22 mouse cellular contexts compared by ENCODE assay signal in genomic region chr2:106744086-106744485, GRCm38 (mm10). TPM values are rescaled to one million over a fixed set of nuclear protein-coding genes. Genes with fewer than 3 reads are reported as not detected.
DNase-seq lines count a peak whose midpoint lies in the region; ATAC-seq and TF ChIP-seq lines count a peak whose summit lies in the region.
"Had no signal": no experiment of that assay in that cellular context is flagged by ENCODE, and none has a peak within 500 bp of the region (broad histone marks: within the 10 kb centered on the region; RNA-seq: fewer than 3 reads in every experiment).

No protein-coding gene starts in this region.

- intact Hi-C loops in heart, adult 2 months (cut with DNase I): no loop called here

- ATAC-seq in midbrain, embryonic 15.5 days (replicated peaks): no peak
- ATAC-seq in midbrain, postnatal 0 days (ENCODE audit: low FRiP score): no peak
- peak; percentile 48; the same call in 1 of the 2 replicates for ATAC-seq in forebrain, embryonic 14.5 days
- ATAC-seq in neural tube, embryonic 15.5 days (ENCODE audit: low FRiP score): no peak
- ATAC-seq in megakaryocyte progenitor cell, adult 5-6 weeks (replicated peaks; ENCODE audit: poor library complexity): no peak
- ATAC-seq: inflammation-experienced regulatory T-cells, adult 6 months had no signal

- no peaks in the 10 kb centered on the region for H3K4me1 ChIP-seq in heart, adult 2 months (ENCODE audit: control insufficient read depth, insufficient read depth, low read length)
- H3K4me1 ChIP-seq in midbrain, embryonic 15.5 days: peaks cover 6% of the 10 kb centered on the region
- no peaks in the 10 kb centered on the region for H3K4me1 ChIP-seq in midbrain, postnatal 0 days (ENCODE audit: insufficient read depth, low read length)
- H3K4me1 ChIP-seq in forebrain, embryonic 14.5 days (ENCODE audit: control insufficient read depth, insufficient read depth, low read length): peaks cover 14% of the 10 kb centered on the region; the same call in 1 of the 2 replicates
- H3K4me1 ChIP-seq in neural tube, embryonic 15.5 days: peaks cover 24% of the 10 kb centered on the region

- H3K4me2 ChIP-seq in midbrain, embryonic 15.5 days: no peak overlapping the region
- H3K4me2 ChIP-seq in midbrain, postnatal 0 days (ENCODE audit: low read depth, low read length, poor library complexity, severe bottlenecking): no peak overlapping the region
- H3K4me2 ChIP-seq in forebrain, embryonic 14.5 days (ENCODE audit: low read length): no peak overlapping the region
- H3K4me2 ChIP-seq in neural tube, embryonic 15.5 days: no peak overlapping the region
- H3K4me2 ChIP-seq: embryonic facial prominence, embryonic 15.5 days; hindbrain, embryonic 15.5 days had no signal

- peak; percentile 28 for DNase-seq in heart, adult 11 months
- DNase-seq in heart, adult 2 months: no peak
- DNase-seq in midbrain, postnatal 0 days (ENCODE audit: low spot score): no peak
- peak; percentile 56 for DNase-seq in forebrain, embryonic 14.5 days (ENCODE audit: low spot score)
- DNase-seq: adrenal gland, adult 8-10 months; adrenal gland, postnatal 36 days; cerebellum, adult 11 months; cerebellum, adult 8-10 months; cerebellum, postnatal 14 days; gastrocnemius, adult 2 months; gastrocnemius, postnatal 25 days; heart, postnatal 10 days; heart, postnatal 4 days had no signal

- TF ChIP-seq POLR2A in heart, adult 2 months (IDR thresholded peaks at IDR 0.05; ENCODE audit: insufficient read depth, low read depth, low read length): no peak

- no peak for TF ChIP-seq CTCF in heart, adult 2 months (IDR thresholded peaks at IDR 0.05)
- TF ChIP-seq CTCF in midbrain, postnatal 0 days (IDR thresholded peaks at IDR 0.05): no peak

- no peak overlapping the region for H3K4me3 ChIP-seq in heart, adult 2 months
- no peak overlapping the region for H3K4me3 ChIP-seq in midbrain, embryonic 15.5 days
- H3K4me3 ChIP-seq in midbrain, postnatal 0 days (ENCODE audit: low read depth, low read length): no peak overlapping the region
- H3K4me3 ChIP-seq in forebrain, embryonic 14.5 days (ENCODE audit: low read depth, low read length): no peak overlapping the region
- H3K4me3 ChIP-seq in neural tube, embryonic 15.5 days (replicated peaks): no peak overlapping the region
- H3K4me3 ChIP-seq: embryonic facial prominence, embryonic 15.5 days; erythroblast, embryonic 14.5 days; gastrocnemius, adult 2 months; heart, embryonic 10.5 days; hindbrain, embryonic 15.5 days had no signal

- no peaks in the 10 kb centered on the region for H3K36me3 ChIP-seq in heart, adult 2 months (ENCODE audit: control insufficient read depth, insufficient read depth, low read length)
- no peaks in the 10 kb centered on the region for H3K36me3 ChIP-seq in midbrain, embryonic 15.5 days (replicated peaks)
- H3K36me3 ChIP-seq in midbrain, postnatal 0 days (ENCODE audit: insufficient read depth, low read length): no peaks in the 10 kb centered on the region
- peaks cover 9% of the 10 kb centered on the region; the same call in 1 of the 2 replicates for H3K36me3 ChIP-seq in forebrain, embryonic 14.5 days (ENCODE audit: control insufficient read depth, insufficient read depth, low read length)
- H3K36me3 ChIP-seq in neural tube, embryonic 15.5 days: 0 out of 2 replicates have a peak, but pooled peaks cover 2% of the 10 kb centered on the region
- H3K36me3 ChIP-seq: embryonic facial prominence, embryonic 15.5 days; hindbrain, embryonic 15.5 days had no signal

- H3K79me2 ChIP-seq in heart, adult 2 months (replicated peaks; ENCODE audit: control insufficient read depth, insufficient read depth, low read length): no peaks in the 10 kb centered on the region

- no peaks in the 10 kb centered on the region for H3K27me3 ChIP-seq in heart, adult 2 months (ENCODE audit: control insufficient read depth, insufficient read depth, low read length)
- H3K27me3 ChIP-seq in midbrain, embryonic 15.5 days (replicated peaks): no peaks in the 10 kb centered on the region
- no peaks in the 10 kb centered on the region for H3K27me3 ChIP-seq in midbrain, postnatal 0 days (ENCODE audit: insufficient read depth, low read length)
- H3K27me3 ChIP-seq in forebrain, embryonic 14.5 days (replicated peaks; ENCODE audit: control insufficient read depth, insufficient read depth, low read length): no peaks in the 10 kb centered on the region
- no peaks in the 10 kb centered on the region for H3K27me3 ChIP-seq in neural tube, embryonic 15.5 days (replicated peaks)
- H3K27me3 ChIP-seq: embryonic facial prominence, embryonic 15.5 days; hindbrain, embryonic 15.5 days had no signal

- H3K9me3 ChIP-seq in midbrain, embryonic 15.5 days: no peaks in the 10 kb centered on the region
- no peaks in the 10 kb centered on the region for H3K9me3 ChIP-seq in midbrain, postnatal 0 days (ENCODE audit: low read length)
- no peaks in the 10 kb centered on the region for H3K9me3 ChIP-seq in forebrain, embryonic 14.5 days (replicated peaks; ENCODE audit: control insufficient read depth, low read length)
- no peaks in the 10 kb centered on the region for H3K9me3 ChIP-seq in neural tube, embryonic 15.5 days (replicated peaks)
- H3K9me3 ChIP-seq: embryonic facial prominence, embryonic 15.5 days; heart, embryonic 10.5 days; hindbrain, embryonic 15.5 days had no signal

- H3K27ac ChIP-seq in heart, adult 2 months: no peak overlapping the region
- H3K27ac ChIP-seq in midbrain, embryonic 15.5 days: 0 out of 2 replicates have a peak overlapping the region, but pooled peaks have one; percentile 18
- no peak overlapping the region for H3K27ac ChIP-seq in midbrain, postnatal 0 days (ENCODE audit: low read depth, low read length)
- H3K27ac ChIP-seq in forebrain, embryonic 14.5 days (ENCODE audit: low read depth, low read length): no peak overlapping the region
- H3K27ac ChIP-seq in neural tube, embryonic 15.5 days (replicated peaks): 0 out of 2 replicates have a peak overlapping the region, but pooled peaks have one; percentile 9
- H3K27ac ChIP-seq: embryonic facial prominence, embryonic 15.5 days; gastrocnemius, adult 2 months; heart, embryonic 10.5 days; hindbrain, embryonic 15.5 days had no signal

- TF ChIP-seq EP300 in heart, adult 2 months (IDR thresholded peaks at IDR 0.05; ENCODE audit: insufficient read depth, low read depth, low read length): no peak

- H3K9ac ChIP-seq in heart, adult 2 months (ENCODE audit: low read depth, low read length): no peak overlapping the region
- no peak overlapping the region for H3K9ac ChIP-seq in midbrain, embryonic 15.5 days
- no peak overlapping the region for H3K9ac ChIP-seq in midbrain, postnatal 0 days (replicated peaks; ENCODE audit: low read length, poor library complexity, severe bottlenecking)
- H3K9ac ChIP-seq in forebrain, embryonic 14.5 days (ENCODE audit: low read length): no peak overlapping the region
- no peak overlapping the region for H3K9ac ChIP-seq in neural tube, embryonic 15.5 days (replicated peaks)
- H3K9ac ChIP-seq: embryonic facial prominence, embryonic 15.5 days; hindbrain, embryonic 15.5 days had no signal

- 88% methylated on average over 4 of the region's 4 CpGs for WGBS in heart, adult 2 months
- WGBS in midbrain, embryonic 15.5 days: 73% methylated on average over 4 of the region's 4 CpGs
- 75% methylated on average over 4 of the region's 4 CpGs for WGBS in midbrain, postnatal 0 days
- 39% methylated on average over 4 of the region's 4 CpGs for WGBS in forebrain, embryonic 14.5 days
- 62% methylated on average over 4 of the region's 4 CpGs for WGBS in neural tube, embryonic 15.5 days

RNA-seq across cellular contexts. Expression of gene Mpped2, which starts 51.0 kb away (rescaled TPM):
- 10 to 100 TPM; 20.7 to 23.7 TPM for total RNA-seq in heart, adult 2 months (2021)
- 8.0 and 15.2 TPM in 2 replicates for polyA plus RNA-seq in heart, adult 2 months (2012; rRNA removed)
- 150 and 159 TPM in 2 replicates for polyA plus RNA-seq in midbrain, embryonic 15.5 days (2015; fragmentation: Nextera tagmentation; extraction: Ambion mirVana)
- total RNA-seq in midbrain, postnatal 0 days (2014; rRNA removed): 42.6 and 43.2 TPM in 2 replicates
- 79.4 and 84.6 TPM in 2 replicates for polyA plus RNA-seq in midbrain, postnatal 0 days (2015; fragmentation: Nextera tagmentation; extraction: Ambion mirVana)
- polyA plus RNA-seq in forebrain, embryonic 14.5 days (2014; fragmentation: Nextera tagmentation; extraction: Ambion mirVana): 164 and 167 TPM in 2 replicates
- polyA plus RNA-seq in neural tube, embryonic 15.5 days (2015; fragmentation: Nextera tagmentation; extraction: Ambion mirVana): 164 and 222 TPM in 2 replicates
- 0.25 and 1.3 TPM in 2 replicates for total RNA-seq in megakaryocyte progenitor cell, adult 5-6 weeks (2015)
- 0.30 TPM in 1 of 2 replicates, not detected in the other for total RNA-seq in megakaryocyte progenitor cell, adult 5-6 weeks (2017)
- total RNA-seq: granulocyte monocyte progenitor cell, adult 5-6 weeks had no signal
- polyA plus RNA-seq: erythroblast, embryonic 14.5 days had no signal

Comparison
In these comparisons a context has a peak if more than half of its experiments do, and no peak if none do; other contexts are left out.
1. DNase-seq: peak in heart, adult 11 months (single experiment) and forebrain, embryonic 14.5 days (single experiment); none in heart, adult 2 months (0 of 2) and midbrain, postnatal 0 days (single experiment).
2. H3K27ac ChIP-seq: peak in midbrain, embryonic 15.5 days (single experiment) and neural tube, embryonic 15.5 days (single experiment); none in heart, adult 2 months (single experiment), midbrain, postnatal 0 days (single experiment) and forebrain, embryonic 14.5 days (single experiment).